Mouse (Mus musculus) E14TG2a.4 (cell line): ENCODE data around the gene Spata5.
A peak's percentile ranks its signal among the peaks of the same experiment; 100 is the strongest.

Source experiments
- H3K27me3 ChIP-seq: 2 replicates; pipeline ENCODE4 v1.6.1; 2014; ENCODE audit warnings: low read length, control low read depth; ENCODE audit not compliant: insufficient read depth
- H3K36me3 ChIP-seq: 2 replicates; pipeline ENCODE4 v1.6.1; 2014; ENCODE audit warnings: low read length, control low read depth; ENCODE audit not compliant: insufficient read depth
- H3K4me1 ChIP-seq: replicated peaks from 2 replicates; pipeline ENCODE4 v1.6.1; 2014; ENCODE audit warnings: low read depth, low read length, control low read depth
- H3K4me3 ChIP-seq: replicated peaks from 2 replicates; pipeline ENCODE4 v1.5.1; 2014; ENCODE audit warnings: mild to moderate bottlenecking, low read length
- H3K9me3 ChIP-seq: 2 replicates; pipeline ENCODE4 v1.6.1; 2014; ENCODE audit warnings: low read length, control low read depth
- CTCF ChIP-seq: conservative IDR thresholded peaks from 2 replicates; pipeline ENCODE4 v1.5.1; 2014; ENCODE audit warnings: low read length
- NANOG ChIP-seq: IDR thresholded peaks from 2 replicates; pipeline ENCODE4 v1.6.1; 2014; ENCODE audit warnings: borderline replicate concordance, low read length, mixed read lengths
- POU5F1 ChIP-seq: IDR thresholded peaks from 2 replicates; pipeline ENCODE4 v1.6.1; 2014; ENCODE audit warnings: low read length, borderline replicate concordance

Spata5 gene

GRCm38 (mm10) chr3:37604976-37605875 lies 185.5 kb downstream of the Spata5 start:
- Histone ChIP-seq H3K4me3 (no peak overlapping the region), H3K27me3 (no peaks in the 10 kb centered on the region), H3K36me3 (no peaks in the 10 kb centered on the region), H3K4me1 (no peaks in the 10 kb centered on the region), H3K9me3 (peaks cover 3% of the 10 kb centered on the region; the same call in 1 of the 2 replicates)
- TF ChIP-seq NANOG = no peak
- TF ChIP-seq POU5F1 = no peak
- TF ChIP-seq CTCF = no peak

- H3K27me3 ChIP-seq = no peaks in the 10 kb centered on the region
- no peak for TF ChIP-seq POU5F1
- no peak for TF ChIP-seq NANOG
- no peak for TF ChIP-seq CTCF
- H3K4me3 ChIP-seq = no peak overlapping the region
These were observed 186.2 kb downstream of the Spata5 start for GRCm38 (mm10) chr3:37605876-37606238.

GRCm38 (mm10) chr3:37608926-37609325 lies 189.2 kb downstream of the Spata5 start:
- TF ChIP-seq POU5F1 = no peak
- TF ChIP-seq CTCF = peak; percentile 87
- Histone ChIP-seq H3K27me3 (no peaks in the 10 kb centered on the region), H3K36me3 (no peaks in the 10 kb centered on the region), H3K9me3 (peaks cover 3% of the 10 kb centered on the region; the same call in 1 of the 2 replicates), H3K4me1 (0 out of 2 replicates have a peak, but pooled peaks cover 4% of the 10 kb centered on the region), H3K4me3 (no peak overlapping the region)

More at GRCm38 (mm10) chr3:37605876-37606238, 186.2 kb downstream of the Spata5 start:
- H3K9me3 ChIP-seq = peaks cover 3% of the 10 kb centered on the region; the same call in 1 of the 2 replicates
- no peaks in the 10 kb centered on the region for H3K4me1 ChIP-seq
- H3K36me3 ChIP-seq = no peaks in the 10 kb centered on the region

GRCm38 (mm10) chr3:37610670-37611069 lies 191.0 kb downstream of the Spata5 start:
- H3K36me3 ChIP-seq = no peaks in the 10 kb centered on the region
- no peak overlapping the region for H3K4me3 ChIP-seq
- H3K9me3 ChIP-seq = peaks cover 3% of the 10 kb centered on the region; the same call in 1 of the 2 replicates
- TF ChIP-seq NANOG (no peak), CTCF (no peak), POU5F1 (no peak)
- H3K4me1 ChIP-seq = 0 out of 2 replicates have a peak, but pooled peaks cover 4% of the 10 kb centered on the region
- H3K27me3 ChIP-seq = no peaks in the 10 kb centered on the region

- H3K9me3 ChIP-seq = no peaks in the 10 kb centered on the region
- H3K4me1 ChIP-seq = 0 out of 2 replicates have a peak, but pooled peaks cover 4% of the 10 kb centered on the region
- TF ChIP-seq NANOG (no peak), CTCF (no peak), POU5F1 (no peak)
- 0 out of 2 replicates have a peak, but pooled peaks cover 5% of the 10 kb centered on the region for H3K27me3 ChIP-seq
- no peak overlapping the region for H3K4me3 ChIP-seq
- no peaks in the 10 kb centered on the region for H3K36me3 ChIP-seq
These were observed 194.0 kb downstream of the Spata5 start for GRCm38 (mm10) chr3:37613722-37614121.

GRCm38 (mm10) chr3:37614878-37615650 lies 195.4 kb downstream of the Spata5 start:
- Histone ChIP-seq H3K9me3 (no peaks in the 10 kb centered on the region), H3K4me3 (no peak overlapping the region), H3K36me3 (no peaks in the 10 kb centered on the region), H3K27me3 (0 out of 2 replicates have a peak, but pooled peaks cover 5% of the 10 kb centered on the region), H3K4me1 (0 out of 2 replicates have a peak, but pooled peaks cover 4% of the 10 kb centered on the region)
- TF ChIP-seq POU5F1 (no peak), CTCF (no peak), NANOG (no peak)

- 0 out of 2 replicates have a peak, but pooled peaks cover 5% of the 10 kb centered on the region for H3K27me3 ChIP-seq
- TF ChIP-seq NANOG = no peak
- no peak for TF ChIP-seq CTCF
- TF ChIP-seq POU5F1 = no peak
- 0 out of 2 replicates have a peak, but pooled peaks cover 4% of the 10 kb centered on the region for H3K4me1 ChIP-seq
- H3K4me3 ChIP-seq = no peak overlapping the region
- H3K9me3 ChIP-seq = no peaks in the 10 kb centered on the region
- no peaks in the 10 kb centered on the region for H3K36me3 ChIP-seq
These were observed 197.2 kb downstream of the Spata5 start for GRCm38 (mm10) chr3:37616586-37617547.
